Mouse (Mus musculus): ENCODE data around the gene Gpc4.

- TF ChIP-seq ZNF384 (IDR thresholded peaks at IDR 0.05; ENCODE audit: low read depth, low read length): no peak
- no peak for TF ChIP-seq CTCF (conservative IDR thresholded peaks at IDR 0.05 in 1 of 2, IDR thresholded peaks at IDR 0.05 in 1 of 2; ENCODE audit: low read depth in 2 of 2, low read length in 2 of 2)
Observed at GRCm38 (mm10) chrX:52101445-52101844, 63.6 kb downstream of the Gpc4 start.
